Mouse (Mus musculus) embryonic facial prominence, embryonic 15.5 days (tissue): ENCODE measurements at regions not wholly inside any gene's neighbourhood (a gene's known extent, or its start where the extent isn't known, plus 50 kb on each side); places are given as distances from the start of the nearest gene placed in this dataset.
"Not testable (repeated sequence)": the region's sequence is repeated elsewhere in the genome, so short reads cannot be mapped to it uniquely, and the experiment has no call there.

Experiments used
- ATAC-seq: fragments of 200-750 bp; cut with Nextera tagmentation; 2 replicates; pipeline ENCODE4 v1.8.0; 2017; ENCODE audit warnings: low read depth, moderate TSS enrichment; ENCODE audit not compliant: insufficient number of reproducible peaks, low FRiP score, low TSS enrichment
- H3K27ac ChIP-seq: fragments of 300-500 bp; sonication (generic); replicated peaks from 2 replicates; pipeline ENCODE4 v1.5.1; 2015; ENCODE audit warnings: mild to moderate bottlenecking, inconsistent platforms
- H3K27me3 ChIP-seq: fragments of 300-500 bp; sonication (generic); 2 replicates; pipeline ENCODE4 v1.6.1; 2015; ENCODE audit warnings: inconsistent platforms
- H3K36me3 ChIP-seq: fragments of 300-500 bp; sonication (generic); 2 replicates; pipeline ENCODE4 v1.6.1; 2015; ENCODE audit warnings: mild to moderate bottlenecking, inconsistent platforms
- H3K4me1 ChIP-seq: fragments of 300-500 bp; sonication (generic); 2 replicates; pipeline ENCODE4 v1.6.1; 2015; ENCODE audit warnings: inconsistent platforms
- H3K4me2 ChIP-seq: fragments of 300-500 bp; sonication (generic); replicated peaks from 2 replicates; pipeline ENCODE4 v1.6.1; 2015; ENCODE audit warnings: mild to moderate bottlenecking, inconsistent platforms
- H3K4me3 ChIP-seq: fragments of 300-500 bp; sonication (generic); replicated peaks from 2 replicates; pipeline ENCODE4 v1.5.1; 2015; ENCODE audit warnings: mild to moderate bottlenecking, inconsistent platforms
- H3K9ac ChIP-seq: fragments of 300-500 bp; sonication (generic); 2 replicates; pipeline ENCODE4 v1.6.1; 2015; ENCODE audit warnings: inconsistent platforms
- H3K9me3 ChIP-seq: fragments of 300-500 bp; sonication (generic); replicated peaks from 2 replicates; pipeline ENCODE4 v1.6.1; 2016; ENCODE audit warnings: inconsistent platforms
- WGBS: fragments of 180-500 bp; shearing (Covaris S2); methylation state at CpG from one replicate; pipeline ENCODE4 v1.1.7; 2015; 5-methylcytosine and 5-hydroxymethylcytosine counted together

DNA sequence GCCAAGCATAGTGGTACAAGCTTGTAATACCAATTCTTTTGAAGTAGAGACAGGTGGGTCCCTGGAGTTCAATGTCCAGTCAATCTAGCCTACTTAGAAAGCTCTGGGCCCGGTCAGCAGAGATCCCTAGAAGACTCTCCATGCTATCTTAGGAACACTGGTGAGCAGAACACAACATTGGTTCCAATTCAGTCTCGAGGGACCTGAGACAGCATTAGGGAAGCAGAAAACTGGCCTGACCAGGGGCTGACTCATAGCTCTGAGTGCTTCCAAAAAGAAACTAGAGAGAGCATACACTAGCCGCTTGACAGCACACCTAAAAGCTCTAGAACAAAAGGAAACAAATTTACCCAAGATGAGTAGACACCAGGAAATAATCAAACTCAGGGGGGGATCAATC lies 484.6 kb upstream of the Arid1b start:
- no peaks in the 10 kb centered on the region for H3K27me3 ChIP-seq
- H3K4me3 ChIP-seq = no peak overlapping the region
- no peak overlapping the region for H3K9ac ChIP-seq
- H3K4me2 ChIP-seq = no peak overlapping the region
- no peaks in the 10 kb centered on the region for H3K4me1 ChIP-seq
- no peaks in the 10 kb centered on the region for H3K36me3 ChIP-seq
- no peaks in the 10 kb centered on the region for H3K9me3 ChIP-seq
- no peak overlapping the region for H3K27ac ChIP-seq
- ATAC-seq = no peak
- 66% methylated on average over 3 of the region's 3 CpGs for WGBS

DNA sequence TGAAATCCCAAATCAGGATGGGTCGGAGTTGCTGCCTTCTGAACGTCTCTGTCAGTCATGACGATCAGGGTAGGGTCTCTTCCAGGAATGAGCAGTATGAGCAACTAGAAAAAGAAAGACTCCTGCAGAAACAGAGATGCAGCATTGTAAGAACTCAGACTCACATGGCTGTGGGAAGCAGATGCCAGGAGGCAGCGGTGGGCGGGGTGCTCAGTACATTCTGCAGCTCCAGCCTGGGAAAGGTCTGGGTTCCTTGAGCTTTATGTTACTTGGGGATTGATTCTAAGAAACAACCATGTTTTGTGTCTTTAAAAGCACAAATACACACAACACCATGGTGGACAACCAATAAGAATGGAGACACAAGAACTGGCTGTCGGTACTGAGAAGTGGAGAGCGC lies 478.0 kb upstream of the Arid1b start:
- 58% methylated on average over 7 of the region's 7 CpGs for WGBS
- Histone ChIP-seq H3K4me3 (no peak overlapping the region), H3K27ac (no peak overlapping the region)

DNA sequence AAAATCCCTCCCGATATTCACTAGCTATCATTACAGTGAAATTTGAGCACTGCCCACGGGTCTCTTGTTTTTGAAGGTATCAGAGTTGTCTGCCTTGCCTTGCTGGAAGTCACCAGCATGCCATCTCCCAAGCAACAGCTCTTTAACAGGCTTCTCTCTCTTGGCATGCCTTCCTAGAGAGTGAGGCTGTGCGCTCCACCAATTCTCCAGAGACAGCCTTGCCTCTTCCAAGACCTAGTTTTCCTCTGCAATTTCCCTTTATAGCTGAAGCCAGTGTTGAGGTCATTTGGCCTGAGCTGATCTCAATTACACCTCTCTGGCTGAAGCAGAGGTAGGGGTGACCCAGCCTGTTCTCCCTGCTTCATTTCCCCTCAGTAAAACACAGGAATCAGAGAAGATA lies 477.3 kb upstream of the Arid1b start:
- ATAC-seq = no peak
- H3K9me3 ChIP-seq = no peaks in the 10 kb centered on the region
- H3K27me3 ChIP-seq = no peaks in the 10 kb centered on the region
- H3K27ac ChIP-seq = no peak overlapping the region
- H3K36me3 ChIP-seq = no peaks in the 10 kb centered on the region
- H3K9ac ChIP-seq = no peak overlapping the region
- peaks cover 6% of the 10 kb centered on the region; the same call in 1 of the 2 replicates for H3K4me1 ChIP-seq
- no peak overlapping the region for H3K4me2 ChIP-seq
- H3K4me3 ChIP-seq = no peak overlapping the region
- whole genome bisulfite sequencing = 19% methylated on average over 3 of the region's 3 CpGs

More for the DNA sequence above, 478.0 kb upstream of the Arid1b start:
- no peak overlapping the region for H3K9ac ChIP-seq
- no peak overlapping the region for H3K4me2 ChIP-seq
- H3K27me3 ChIP-seq = no peaks in the 10 kb centered on the region
- no peaks in the 10 kb centered on the region for H3K36me3 ChIP-seq
- no peak for ATAC-seq
- peaks cover 6% of the 10 kb centered on the region; the same call in 1 of the 2 replicates for H3K4me1 ChIP-seq
- no peaks in the 10 kb centered on the region for H3K9me3 ChIP-seq

DNA sequence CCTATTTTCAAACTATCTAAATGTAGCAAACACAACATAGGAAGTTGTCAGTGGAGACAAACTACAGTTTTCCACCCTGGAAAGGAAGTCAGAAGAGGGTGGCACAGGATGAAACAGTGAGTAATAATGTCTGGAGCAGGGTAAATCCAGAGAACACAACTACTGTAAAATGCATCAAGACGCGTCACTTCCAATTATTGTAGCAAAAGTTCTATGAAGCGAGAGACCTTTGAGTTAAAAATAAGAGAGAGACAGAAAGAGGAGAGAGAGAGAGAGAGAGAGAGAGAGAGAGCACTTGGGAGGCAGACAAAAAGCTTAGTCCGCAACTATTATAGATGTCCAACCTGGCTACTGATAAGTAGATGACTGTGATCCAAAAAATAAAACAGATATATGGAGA lies 473.1 kb upstream of the Arid1b start:
- H3K9ac ChIP-seq = no peak overlapping the region
- no peaks in the 10 kb centered on the region for H3K9me3 ChIP-seq
- peaks cover 6% of the 10 kb centered on the region; the same call in 1 of the 2 replicates for H3K4me1 ChIP-seq
- no peaks in the 10 kb centered on the region for H3K27me3 ChIP-seq
- WGBS = 83% methylated on average over 4 of the region's 4 CpGs
- ATAC-seq = no peak
- H3K4me3 ChIP-seq = no peak overlapping the region
- H3K36me3 ChIP-seq = no peaks in the 10 kb centered on the region
- H3K27ac ChIP-seq = no peak overlapping the region
- no peak overlapping the region for H3K4me2 ChIP-seq

DNA sequence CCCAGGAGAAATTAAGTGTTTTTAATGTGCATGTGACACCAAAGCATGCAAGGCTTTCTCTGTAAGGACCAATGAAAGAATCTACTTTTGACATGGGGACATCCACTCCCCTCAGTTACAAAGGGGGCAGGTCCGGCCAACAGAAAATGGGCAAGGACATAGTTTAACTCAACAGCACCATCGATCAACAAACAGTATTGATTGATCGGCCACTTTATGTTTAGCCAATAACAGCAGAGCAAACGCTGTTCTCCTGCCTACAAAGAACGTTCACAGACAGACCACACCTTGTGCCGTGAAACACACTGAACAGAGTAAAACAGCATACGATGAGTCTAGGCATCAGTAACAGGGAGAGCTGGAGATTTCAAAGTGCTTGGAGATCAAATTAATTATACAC lies 467.7 kb upstream of the Arid1b start:
- ATAC-seq = no peak
- WGBS = 91% methylated on average over 7 of the region's 7 CpGs

DNA sequence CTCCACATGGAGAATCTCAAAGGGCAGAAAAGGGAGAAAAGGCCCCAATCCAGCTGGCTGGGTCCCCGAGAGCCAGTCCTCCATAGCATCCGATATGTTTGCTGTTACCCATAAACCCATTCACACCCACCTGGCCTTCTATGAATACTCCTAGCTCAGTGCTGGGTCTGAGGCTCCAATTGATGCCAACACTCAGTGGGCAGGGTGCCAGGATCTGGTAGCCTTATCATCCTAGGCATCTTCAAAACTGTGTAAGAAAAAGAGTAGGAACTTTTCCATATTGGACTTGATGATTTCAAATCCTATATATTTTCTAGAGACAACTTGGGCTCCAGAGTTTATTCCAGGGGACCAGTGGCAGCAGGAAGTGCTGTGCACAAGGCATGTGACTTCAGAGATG lies 462.0 kb upstream of the Arid1b start:
- no peaks in the 10 kb centered on the region for H3K9me3 ChIP-seq
- H3K27ac ChIP-seq = no peak overlapping the region
- 93% methylated on average over 2 of the region's 2 CpGs for WGBS
- H3K4me2 ChIP-seq = no peak overlapping the region
- H3K4me3 ChIP-seq = no peak overlapping the region
- H3K4me1 ChIP-seq = no peaks in the 10 kb centered on the region
- H3K36me3 ChIP-seq = no peaks in the 10 kb centered on the region
- no peaks in the 10 kb centered on the region for H3K27me3 ChIP-seq
- H3K9ac ChIP-seq = no peak overlapping the region
- ATAC-seq = no peak

More for the DNA sequence above, 467.7 kb upstream of the Arid1b start:
- no peak overlapping the region for H3K4me3 ChIP-seq
- no peak overlapping the region for H3K4me2 ChIP-seq
- no peaks in the 10 kb centered on the region for H3K9me3 ChIP-seq
- no peak overlapping the region for H3K9ac ChIP-seq
- no peaks in the 10 kb centered on the region for H3K27me3 ChIP-seq
- H3K4me1 ChIP-seq = no peaks in the 10 kb centered on the region
- no peaks in the 10 kb centered on the region for H3K36me3 ChIP-seq
- no peak overlapping the region for H3K27ac ChIP-seq

DNA sequence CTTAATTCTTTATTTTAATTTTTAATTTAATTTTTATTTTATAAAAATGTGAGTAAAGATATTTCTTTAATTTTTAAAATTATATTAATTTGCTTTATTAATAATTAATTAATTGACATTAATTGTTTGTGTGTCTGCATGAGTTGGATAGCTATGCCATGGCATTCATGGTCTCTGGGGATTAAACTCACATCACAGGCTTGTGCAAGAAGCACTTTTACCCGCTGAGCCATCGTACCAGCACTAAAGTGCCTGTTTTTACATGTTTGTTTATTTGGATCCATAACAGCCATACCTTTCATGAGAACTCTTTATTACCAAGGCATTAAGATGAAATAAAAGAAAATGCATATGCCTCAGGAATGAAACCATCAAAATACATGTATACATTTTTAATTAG lies 453.7 kb upstream of the Arid1b start:
- Histone ChIP-seq H3K36me3 (no peaks in the 10 kb centered on the region), H3K4me1 (no peaks in the 10 kb centered on the region), H3K4me3 (no peak overlapping the region), H3K27me3 (no peaks in the 10 kb centered on the region), H3K9me3 (no peaks in the 10 kb centered on the region), H3K4me2 (no peak overlapping the region), H3K27ac (no peak overlapping the region), H3K9ac (no peak overlapping the region)
- ATAC-seq = no peak
- WGBS = 79% methylated on average over 2 of the region's 2 CpGs

DNA sequence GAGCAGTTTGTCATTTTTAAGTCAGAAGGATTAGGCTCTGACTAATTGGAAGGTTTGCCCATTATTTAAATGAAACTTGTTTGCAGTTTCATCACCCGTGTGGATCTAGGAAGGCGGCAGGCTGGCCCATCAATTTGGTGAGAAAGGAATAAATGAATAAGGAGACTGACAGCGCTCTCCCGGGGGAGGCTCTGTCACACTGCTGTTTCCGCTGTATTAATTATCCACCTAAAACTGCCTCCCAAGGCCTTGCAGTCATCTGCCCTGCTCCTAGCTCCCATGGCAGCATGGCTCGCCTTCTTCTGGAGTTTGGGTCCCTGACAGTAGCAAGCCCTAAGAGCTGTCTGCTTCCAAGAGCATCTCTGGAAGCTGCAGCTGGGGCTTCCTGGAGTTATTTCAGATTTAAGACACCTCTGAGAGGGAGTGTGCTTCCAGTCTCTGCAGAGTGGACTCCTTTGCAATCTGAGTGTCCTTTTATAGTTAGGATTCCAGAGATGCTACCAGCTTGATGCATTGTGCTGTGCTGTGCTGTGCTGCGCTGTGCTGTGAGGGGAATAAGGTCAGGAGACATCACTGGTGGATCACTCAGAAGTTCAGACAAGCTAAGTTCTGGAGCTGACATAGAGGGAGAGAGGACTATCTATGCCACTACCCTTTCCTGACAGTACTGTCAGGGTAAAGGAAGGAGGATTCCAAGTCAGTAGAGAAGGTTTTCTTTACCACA lies 452.9 kb upstream of the Arid1b start:
- Histone ChIP-seq H3K4me3 (no peak overlapping the region), H3K9ac (no peak overlapping the region), H3K9me3 (no peaks in the 10 kb centered on the region), H3K27me3 (no peaks in the 10 kb centered on the region), H3K27ac (no peak overlapping the region), H3K4me1 (no peaks in the 10 kb centered on the region), H3K4me2 (no peak overlapping the region), H3K36me3 (no peaks in the 10 kb centered on the region)
- ATAC-seq = no peak
- WGBS = 43% methylated on average over 7 of the region's 7 CpGs

DNA sequence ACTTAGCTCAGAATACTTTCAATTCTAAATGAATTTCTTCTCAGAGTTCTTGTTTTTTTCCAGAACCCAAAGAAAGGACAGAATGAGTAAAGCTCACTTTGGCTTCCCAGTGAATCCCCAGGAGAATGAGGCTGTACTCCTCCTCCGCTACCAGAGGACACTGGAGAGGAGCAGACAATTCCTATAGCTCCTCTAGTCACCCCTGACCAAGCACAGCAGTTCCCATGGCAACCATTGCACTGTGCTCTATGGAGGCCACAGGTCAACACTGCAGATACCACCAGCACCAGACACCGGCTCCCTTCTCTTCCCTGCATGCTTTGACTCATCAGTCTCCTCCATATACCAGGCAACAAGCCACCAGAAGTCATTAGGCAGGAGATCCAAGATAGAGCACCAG lies 447.6 kb upstream of the Arid1b start:
- Histone ChIP-seq H3K4me3 (no peak overlapping the region), H3K36me3 (no peaks in the 10 kb centered on the region), H3K4me1 (no peaks in the 10 kb centered on the region), H3K27me3 (no peaks in the 10 kb centered on the region), H3K27ac (no peak overlapping the region), H3K4me2 (no peak overlapping the region), H3K9me3 (no peaks in the 10 kb centered on the region), H3K9ac (no peak overlapping the region)
- no peak for ATAC-seq
- WGBS = 63% methylated on average over 2 of the region's 2 CpGs

DNA sequence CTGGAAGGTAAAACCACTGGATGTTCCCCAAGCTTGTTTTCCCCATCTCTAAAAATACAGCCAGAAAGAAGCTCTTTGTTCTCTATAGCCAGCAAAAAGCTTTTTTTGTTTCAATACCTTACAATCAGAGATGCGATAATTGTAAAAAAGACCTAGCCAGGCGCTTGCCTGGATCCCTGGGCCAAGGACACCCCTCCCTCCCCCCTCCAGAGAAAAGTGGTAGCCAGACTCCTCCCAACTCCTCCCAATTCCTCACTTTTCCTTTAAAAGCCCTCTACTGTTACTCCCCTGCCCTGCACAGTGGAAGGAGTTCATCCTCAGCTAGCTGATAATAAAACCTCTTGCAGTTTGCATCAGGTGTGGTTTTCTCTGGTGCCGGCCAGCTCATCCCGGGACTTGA lies 441.1 kb upstream of the Arid1b start:
- ATAC-seq, H3K4me2 ChIP-seq, H3K27ac ChIP-seq, H3K9me3 ChIP-seq, H3K36me3 ChIP-seq, H3K9ac ChIP-seq, H3K27me3 ChIP-seq, H3K4me3 ChIP-seq, H3K4me1 ChIP-seq: not testable (repeated sequence)
- WGBS = 76% methylated on average over 4 of the region's 4 CpGs

DNA sequence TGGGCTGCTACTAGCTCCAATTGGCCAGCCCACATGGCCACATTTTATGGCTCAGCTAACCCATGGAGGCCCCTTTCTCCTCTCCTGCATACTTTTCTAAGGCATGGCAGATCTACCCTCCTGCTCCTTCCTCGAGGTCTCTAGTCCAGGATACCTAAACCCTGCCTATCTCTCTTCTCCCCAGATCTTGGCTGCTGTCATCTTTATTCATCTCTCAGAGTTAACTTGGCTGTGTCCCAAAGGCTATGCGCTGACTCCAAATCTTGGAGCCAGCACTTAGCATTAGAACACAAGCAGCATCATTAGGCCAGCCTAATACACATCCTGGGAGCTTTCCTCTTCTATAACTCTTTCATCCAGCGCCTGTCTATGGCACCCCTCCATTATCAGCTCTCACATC lies 430.5 kb upstream of the Arid1b start:
- no peaks in the 10 kb centered on the region for H3K9me3 ChIP-seq
- WGBS = 67% methylated on average over 3 of the region's 3 CpGs

DNA sequence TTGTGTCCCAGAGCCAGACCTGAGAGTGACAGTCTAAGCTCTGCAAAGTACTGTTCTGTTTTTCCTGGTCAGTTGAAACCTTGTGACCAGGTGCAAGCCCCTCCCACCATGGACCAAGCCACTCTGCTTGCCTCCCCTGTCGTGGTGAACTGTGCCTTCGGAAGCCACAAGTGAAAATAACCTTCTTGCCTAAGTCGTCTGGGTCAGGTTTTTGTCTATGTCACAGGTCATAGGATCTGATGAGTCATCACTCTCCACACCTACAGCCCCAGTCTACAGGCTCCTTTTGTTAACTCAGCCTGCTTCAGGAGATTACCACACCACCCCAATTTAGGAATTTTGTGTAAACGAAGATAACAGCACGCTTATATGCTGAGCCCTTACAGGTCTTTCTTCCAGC lies 417.2 kb upstream of the Arid1b start:
- Histone ChIP-seq H3K4me2 (no peak overlapping the region), H3K4me3 (no peak overlapping the region), H3K4me1 (no peaks in the 10 kb centered on the region), H3K27me3 (no peaks in the 10 kb centered on the region), H3K9me3 (no peaks in the 10 kb centered on the region), H3K27ac (no peak overlapping the region), H3K9ac (no peak overlapping the region), H3K36me3 (no peaks in the 10 kb centered on the region)
- 70% methylated on average over 5 of the region's 5 CpGs for whole genome bisulfite sequencing
- no peak for ATAC-seq

More for the DNA sequence above, 430.5 kb upstream of the Arid1b start:
- no peak overlapping the region for H3K9ac ChIP-seq
- H3K4me3 ChIP-seq = no peak overlapping the region
- H3K4me1 ChIP-seq = no peaks in the 10 kb centered on the region
- ATAC-seq = no peak
- H3K27ac ChIP-seq = no peak overlapping the region
- H3K4me2 ChIP-seq = no peak overlapping the region
- H3K36me3 ChIP-seq = no peaks in the 10 kb centered on the region
- H3K27me3 ChIP-seq = no peaks in the 10 kb centered on the region
